Mouse (Mus musculus): ENCODE measurements around the gene Parp11.

Parp11 gene

GRCm38 (mm10) chr6:127448869-127449268 lies 2.2 kb downstream of the Parp11 start:
- no peak for DNase-seq (ENCODE audit: low read depth, low spot score)

- no peak for DNase-seq (ENCODE audit: low read depth, low spot score)
These were observed 3.1 kb downstream of the Parp11 start for GRCm38 (mm10) chr6:127449531-127450422.

GRCm38 (mm10) chr6:127453407-127454343 lies 7.0 kb downstream of the Parp11 start:
- peak; percentile 96 for DNase-seq (ENCODE audit: low read depth, low spot score)

GRCm38 (mm10) chr6:127454344-127454707 lies 7.7 kb downstream of the Parp11 start:
- no peak for DNase-seq (ENCODE audit: low read depth, low spot score)

GRCm38 (mm10) chr6:127454809-127455208 lies 8.2 kb downstream of the Parp11 start:
- no peak for DNase-seq (ENCODE audit: low read depth, low spot score)

GRCm38 (mm10) chr6:127455440-127455839 lies 8.8 kb downstream of the Parp11 start:
- DNase-seq (ENCODE audit: low read depth, low spot score): no peak

- no peak for DNase-seq (ENCODE audit: low read depth, low spot score)
These were observed 10.1 kb downstream of the Parp11 start for GRCm38 (mm10) chr6:127456769-127457168.

GRCm38 (mm10) chr6:127459776-127460175 lies 13.1 kb downstream of the Parp11 start:
- no peak for DNase-seq (ENCODE audit: low read depth, low spot score)

GRCm38 (mm10) chr6:127461491-127461890 lies 14.9 kb downstream of the Parp11 start:
- DNase-seq (ENCODE audit: low read depth, low spot score): no peak

- no peak for DNase-seq (ENCODE audit: low read depth, low spot score)
These were observed 15.6 kb downstream of the Parp11 start for GRCm38 (mm10) chr6:127462251-127462650.

- DNase-seq (ENCODE audit: low read depth, low spot score): no peak
These were observed 16.8 kb downstream of the Parp11 start for GRCm38 (mm10) chr6:127463273-127464001.

- DNase-seq (ENCODE audit: low read depth, low spot score): no peak
These were observed 17.9 kb downstream of the Parp11 start for GRCm38 (mm10) chr6:127464523-127464922.

GRCm38 (mm10) chr6:127466749-127467310 lies 20.2 kb downstream of the Parp11 start:
- no peak for DNase-seq (ENCODE audit: low read depth, low spot score)

- peak; percentile 72 for DNase-seq (ENCODE audit: low read depth, low spot score)
These were observed 25.4 kb downstream of the Parp11 start for GRCm38 (mm10) chr6:127472078-127472477.

GRCm38 (mm10) chr6:127473961-127474360 lies 27.3 kb downstream of the Parp11 start:
- DNase-seq (ENCODE audit: low read depth, low spot score): peak; percentile 71

- DNase-seq (ENCODE audit: low read depth, low spot score): no peak
These were observed 28.6 kb downstream of the Parp11 start for GRCm38 (mm10) chr6:127475231-127475630.

GRCm38 (mm10) chr6:127491046-127491445 lies 44.4 kb downstream of the Parp11 start:
- DNase-seq (ENCODE audit: low read depth, low spot score): no peak

GRCm38 (mm10) chr6:127492561-127492960 lies 45.9 kb downstream of the Parp11 start:
- DNase-seq (ENCODE audit: low read depth, low spot score): no peak

GRCm38 (mm10) chr6:127493750-127494149 lies 47.1 kb downstream of the Parp11 start:
- no peak for DNase-seq (ENCODE audit: low read depth, low spot score)

GRCm38 (mm10) chr6:127494357-127494756 lies 47.7 kb downstream of the Parp11 start:
- DNase-seq (ENCODE audit: low read depth, low spot score): no peak

GRCm38 (mm10) chr6:127495251-127495650 lies 48.6 kb downstream of the Parp11 start:
- no peak for DNase-seq (ENCODE audit: low read depth, low spot score)

Data from CD4-positive helper T cell, adult 2 months (primary cell).